Mouse (Mus musculus) gastrocnemius, postnatal 14 days (tissue): ENCODE measurements at regions not wholly inside any gene's neighbourhood (a gene's known extent, or its start where the extent isn't known, plus 50 kb on each side); places are given as distances from the start of the nearest gene placed in this dataset.
A peak's percentile ranks its signal among the peaks of the same experiment; 100 is the strongest.
"Not testable (repeated sequence)": the region's sequence is repeated elsewhere in the genome, so short reads cannot be mapped to it uniquely, and the experiment has no call there.

ENCODE experiments used
- DNase-seq: peaks from one replicate; pipeline ENCODE4 v3.0.0; 2021; ENCODE audit warnings: mixed read lengths
- intact Hi-C: fragments of 180-260 bp; cut with DNase I; formaldehyde crosslinking; loops from one replicate; pipeline ENCODE4 v1.15.1; 2025; ENCODE audit warnings: low total_unique reads

DNA sequence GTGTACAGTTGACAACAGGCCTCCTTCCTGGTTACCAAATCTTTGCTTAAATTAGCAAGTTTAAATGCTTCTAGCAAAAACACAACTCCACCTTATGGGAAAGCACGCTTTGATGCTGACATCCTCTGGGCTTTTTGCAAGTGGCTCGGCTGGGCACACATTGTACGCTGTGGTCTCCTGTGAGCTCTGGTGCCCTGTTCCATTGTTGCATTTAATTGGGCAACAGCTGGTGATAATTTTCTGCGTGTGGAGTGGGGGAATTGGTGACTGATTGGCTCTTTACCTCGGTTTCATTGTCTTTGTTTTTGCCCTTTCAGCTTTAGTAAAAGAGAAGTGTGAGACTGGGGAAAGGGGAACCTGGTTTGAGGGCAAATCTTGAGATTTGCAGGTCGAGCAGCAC is 447.3 kb upstream of the Id2 start:
- intact Hi-C loops = no loop called here
- DNase-seq = no peak

DNA sequence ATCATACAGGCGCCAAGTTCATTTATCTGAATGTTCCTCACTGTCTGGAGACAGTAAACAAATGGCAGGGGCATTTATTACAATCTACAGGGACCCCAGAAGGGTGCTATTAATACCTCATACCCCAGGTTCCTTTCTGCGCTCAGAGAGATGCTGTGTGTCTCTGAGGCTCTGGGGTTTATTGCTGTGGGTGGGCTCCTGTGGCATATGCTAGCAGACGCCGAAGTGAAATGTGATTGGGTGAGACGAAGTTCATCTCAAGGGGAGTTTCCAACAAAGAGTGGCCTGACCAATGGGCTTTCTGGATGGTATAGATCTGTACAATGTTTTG is 437.6 kb upstream of the Id2 start:
- intact Hi-C loops = no loop called here

DNA sequence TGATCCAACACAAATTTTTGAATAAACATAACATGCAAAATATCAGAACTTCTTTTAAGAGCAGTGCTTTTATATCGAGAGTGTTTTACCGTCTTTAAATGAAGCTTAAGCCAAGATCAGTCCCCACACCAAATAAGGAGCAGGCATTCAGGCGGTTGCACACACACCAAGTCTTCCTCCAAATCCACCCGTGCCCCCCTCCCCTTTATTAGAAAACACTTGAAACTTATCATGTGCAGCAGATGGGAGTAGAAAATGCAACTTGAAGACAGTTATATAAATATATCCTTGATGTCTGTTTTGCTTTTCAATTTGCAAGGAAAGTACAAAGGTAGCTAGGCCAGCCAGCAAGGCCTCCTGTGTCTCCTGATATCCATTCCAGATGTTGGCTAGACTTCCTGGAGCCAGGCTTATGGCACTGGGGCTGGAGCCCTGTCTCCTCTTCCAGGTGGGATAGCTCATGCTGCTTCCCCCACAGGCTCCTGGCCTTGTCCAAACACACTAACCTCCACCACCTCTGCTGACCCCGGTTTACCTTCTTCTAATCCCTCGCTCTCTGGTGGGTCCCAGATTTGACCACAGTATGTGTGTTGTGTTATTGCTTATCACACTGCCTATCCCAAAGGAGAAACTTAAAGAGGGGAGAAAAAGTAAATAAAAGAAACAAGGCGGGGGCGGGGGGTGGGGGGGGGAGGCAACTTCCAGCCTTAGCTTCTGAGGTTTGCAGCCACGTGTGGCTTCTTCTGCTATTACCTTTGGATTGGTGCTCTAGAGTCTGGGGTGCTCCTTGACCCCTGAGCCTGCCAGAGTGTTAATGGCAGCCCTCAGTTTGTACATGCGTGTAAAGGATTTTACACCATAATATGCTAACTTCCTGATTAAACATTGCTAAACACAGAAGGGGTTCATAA is 437.0 kb upstream of the Id2 start:
- intact Hi-C loops = no loop called here
- peak; percentile 44 for DNase-seq

More for the DNA sequence above, 437.6 kb upstream of the Id2 start:
- no peak for DNase-seq

- DNase-seq = no peak
- intact Hi-C loops = no loop called here
These were observed 433.5 kb upstream of the Id2 start for GRCm38 (mm10) chr12:25530483-25530882.

- intact Hi-C loops = no loop called here
- DNase-seq = no peak
These were observed 432.6 kb upstream of the Id2 start for GRCm38 (mm10) chr12:25529537-25529936.

DNA sequence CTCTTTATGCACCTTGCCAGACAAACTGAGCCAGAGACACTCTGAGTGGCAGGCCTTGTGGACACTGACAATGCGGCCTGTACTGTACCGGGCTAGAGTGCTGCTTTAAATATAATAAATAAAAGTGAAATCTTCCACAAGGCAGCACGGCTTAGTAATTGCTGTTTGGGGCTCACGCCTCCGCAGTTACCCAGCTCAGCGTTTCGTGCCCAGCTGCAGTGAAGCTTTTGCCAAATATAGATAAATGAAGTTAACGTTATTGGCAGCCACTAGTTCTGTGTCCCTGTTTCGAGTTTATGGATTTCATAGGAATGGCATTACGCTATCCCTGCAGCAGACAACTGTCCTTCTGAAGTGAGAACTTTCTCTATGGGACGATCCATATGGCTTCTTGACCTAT is 429.7 kb upstream of the Id2 start:
- DNase-seq = no peak
- intact Hi-C loops = no loop called here

DNA sequence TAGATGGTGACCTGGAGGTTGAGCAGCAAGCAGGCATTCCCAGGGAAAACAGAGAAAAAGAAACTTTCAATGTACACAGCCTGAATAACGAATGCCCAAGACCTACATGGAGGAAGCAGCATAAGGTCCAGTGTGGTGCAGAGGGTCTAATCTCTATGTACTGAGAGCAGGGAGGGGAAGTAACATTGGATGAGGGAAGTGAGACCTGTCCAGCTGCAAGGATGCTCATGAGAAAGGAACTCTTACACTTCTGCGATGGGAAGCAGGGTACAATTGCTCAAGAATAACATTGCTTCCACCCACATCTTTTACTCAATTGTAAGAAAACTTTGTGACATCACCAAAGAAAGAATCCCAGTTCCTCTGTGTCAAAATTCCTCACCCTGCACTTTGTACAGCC is 419.8 kb upstream of the Id2 start:
- intact Hi-C loops = no loop called here
- DNase-seq = no peak

GRCm38 (mm10) chr12:25513679-25514078 is 416.7 kb upstream of the Id2 start:
- no peak for DNase-seq
- intact Hi-C loops = no loop called here

GRCm38 (mm10) chr12:25509666-25510065 is 412.7 kb upstream of the Id2 start:
- no peak for DNase-seq
- intact Hi-C loops = no loop called here

DNA sequence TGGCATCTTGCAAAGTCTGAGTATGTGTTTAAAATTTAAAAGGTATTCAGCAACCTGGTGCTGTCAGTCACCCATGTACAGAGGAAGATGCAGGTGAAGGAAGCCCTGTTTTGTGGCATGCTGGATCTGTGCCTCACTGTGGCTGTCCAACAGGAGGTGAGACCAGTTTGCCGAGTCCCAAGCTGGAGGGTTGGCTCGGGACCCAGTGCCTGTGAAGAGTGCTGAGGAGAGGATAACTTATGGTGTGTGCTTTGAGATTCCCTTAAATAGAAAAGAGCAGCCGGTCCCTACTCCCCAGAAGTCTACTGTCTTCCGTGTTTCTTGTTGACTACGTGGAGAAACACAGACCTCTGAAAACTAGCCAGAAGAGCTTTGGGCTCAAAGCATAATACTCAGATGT is 396.3 kb upstream of the Id2 start:
- intact Hi-C loops = no loop called here
- DNase-seq = no peak

GRCm38 (mm10) chr12:25492483-25493190 is 395.7 kb upstream of the Id2 start:
- intact Hi-C loops = no loop called here
- no peak for DNase-seq

- no peak for DNase-seq
- intact Hi-C loops = no loop called here
These were observed 378.3 kb upstream of the Id2 start for GRCm38 (mm10) chr12:25475180-25475758.

DNA sequence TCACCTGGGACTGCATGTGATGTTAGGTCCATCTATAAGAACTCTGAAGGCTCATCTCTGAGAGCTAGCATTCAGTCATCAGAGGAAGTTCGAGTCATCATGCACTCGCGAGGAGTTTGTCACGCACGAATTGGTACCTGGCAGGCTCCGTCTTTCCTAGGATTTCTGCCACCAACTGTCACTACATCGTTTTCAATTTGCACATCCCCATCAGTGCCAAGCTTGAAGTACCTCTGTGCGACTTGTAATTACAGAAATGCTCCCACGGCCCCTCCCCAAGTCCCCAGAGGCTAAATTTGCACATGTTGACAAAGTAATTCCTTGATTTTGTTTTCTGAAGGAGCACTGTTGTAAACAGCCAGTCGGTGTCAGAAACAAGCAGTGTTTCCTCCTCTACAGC is 372.2 kb upstream of the Id2 start:
- intact Hi-C loops = no loop called here
- no peak for DNase-seq

GRCm38 (mm10) chr12:25467789-25468188 is 370.8 kb upstream of the Id2 start:
- no peak for DNase-seq
- intact Hi-C loops = no loop called here

DNA sequence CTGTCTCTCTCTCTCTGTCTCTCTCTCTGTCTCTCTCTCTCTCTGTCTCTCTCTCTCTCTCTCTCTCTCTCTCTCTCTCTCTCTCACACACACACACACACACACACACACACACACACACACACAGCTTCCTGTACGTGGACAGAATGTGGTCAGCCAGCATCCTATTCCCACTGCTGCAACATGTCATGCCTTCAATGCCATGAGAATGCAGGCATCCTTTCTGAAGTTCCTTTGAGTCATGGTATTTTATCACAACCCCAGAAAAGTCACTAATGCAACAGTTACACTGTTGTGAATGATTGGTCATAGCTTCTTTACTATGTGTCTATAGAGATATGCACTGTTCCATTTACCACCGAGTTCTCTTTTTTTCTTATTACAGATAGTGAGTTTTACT is 365.8 kb upstream of the Id2 start:
- intact Hi-C loops, DNase-seq: not testable (repeated sequence)

DNA sequence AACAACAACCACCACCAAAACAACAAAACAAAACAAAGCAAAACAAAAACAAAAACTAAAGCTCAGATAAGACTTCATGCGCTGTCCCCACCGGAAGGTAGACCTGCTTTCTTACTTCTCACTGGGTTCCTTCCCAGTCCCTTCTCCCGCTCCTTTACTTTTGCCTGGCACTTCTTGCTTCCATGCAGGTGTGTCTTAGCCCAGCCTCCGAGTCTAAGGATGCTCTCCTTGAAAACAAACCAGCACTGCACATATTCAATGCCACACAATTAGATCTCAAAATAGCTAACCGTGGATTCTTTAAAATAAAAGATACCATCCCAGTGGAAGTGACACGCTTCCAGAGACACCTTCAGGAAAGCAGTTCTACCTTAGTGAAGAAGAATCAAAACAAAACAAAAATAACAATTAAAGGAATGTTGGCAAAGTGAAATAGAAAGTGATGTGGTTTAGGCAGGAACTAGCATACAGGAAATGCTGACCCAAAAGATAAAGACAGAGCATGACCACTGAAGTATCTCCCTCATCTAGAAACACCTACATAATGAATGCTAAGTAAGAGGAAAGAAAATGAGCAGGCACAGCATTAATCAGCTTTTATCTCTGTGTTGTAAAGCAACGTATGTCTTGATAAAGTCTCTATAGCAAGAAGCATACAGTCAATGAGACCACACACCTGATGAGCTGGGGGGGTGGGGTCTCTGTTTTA is 358.5 kb upstream of the Id2 start:
- no peak for DNase-seq
- intact Hi-C loops = no loop called here

GRCm38 (mm10) chr12:25453356-25453755 is 356.4 kb upstream of the Id2 start:
- intact Hi-C loops = no loop called here
- DNase-seq = no peak

DNA sequence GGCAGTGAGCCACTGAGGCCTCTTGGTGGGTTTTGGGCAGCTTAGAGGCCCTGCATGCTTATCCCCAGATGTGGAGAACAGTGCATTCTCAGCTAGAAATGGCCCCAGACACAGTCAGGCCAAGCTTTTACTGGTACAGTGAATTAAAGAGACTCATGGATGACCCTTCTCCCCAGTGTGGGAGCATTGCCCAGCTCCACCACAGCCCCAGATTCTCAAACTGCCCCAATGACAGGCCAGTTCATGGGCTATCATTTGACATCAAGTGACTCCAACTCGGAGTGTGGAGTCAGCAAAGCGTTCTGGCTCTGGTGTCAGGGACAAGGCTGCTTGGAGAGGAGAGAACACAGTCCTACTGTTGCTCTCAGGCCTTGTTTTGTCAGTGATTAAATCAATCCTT is 354.2 kb upstream of the Id2 start:
- intact Hi-C loops = no loop called here
- DNase-seq = no peak

- intact Hi-C loops = no loop called here
- no peak for DNase-seq
These were observed 347.4 kb upstream of the Id2 start for GRCm38 (mm10) chr12:25444355-25444754.

DNA sequence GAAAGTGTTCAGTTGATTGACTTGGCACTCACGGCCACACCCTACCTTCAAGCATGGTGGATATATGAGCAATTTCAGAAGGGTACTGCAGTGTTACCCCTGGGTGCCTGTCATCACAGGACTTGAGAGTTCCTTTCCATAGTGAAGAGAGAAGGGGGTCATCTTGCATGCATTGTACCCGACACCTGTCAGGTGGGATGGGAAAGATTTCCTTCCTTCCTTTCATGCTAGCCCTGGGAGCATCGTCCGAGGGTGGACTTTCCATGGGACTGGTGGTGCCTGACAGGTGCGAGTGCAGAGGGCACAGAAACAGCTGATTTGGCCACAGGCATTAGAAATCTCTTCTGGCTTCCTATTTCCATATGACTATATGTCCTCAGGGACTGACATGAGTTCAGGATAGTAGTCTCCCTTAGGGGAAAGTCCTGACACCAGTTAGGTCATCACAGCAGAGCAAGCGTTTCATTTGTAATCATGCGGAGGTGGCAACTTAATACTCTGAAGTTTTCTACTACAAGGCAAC is 342.1 kb upstream of the Id2 start:
- intact Hi-C loops = no loop called here
- DNase-seq = no peak
